Mouse (Mus musculus) kidney, adult 18-20 months (tissue): Measurements from ENCODE around the gene Zswim5.

Experiments used
- DNase-seq: peaks from one replicate; pipeline ENCODE4 v3.0.0; 2021

The Zswim5 gene

GRCm38 (mm10) chr4:116928006-116928651 lies 51.0 kb downstream of the Zswim5 start:
- no peak for DNase-seq

GRCm38 (mm10) chr4:116939585-116939984 lies 62.4 kb downstream of the Zswim5 start:
- no peak for DNase-seq

- no peak for DNase-seq
Measured at GRCm38 (mm10) chr4:116942695-116943094, 65.5 kb downstream of the Zswim5 start.

- no peak for DNase-seq
Measured at GRCm38 (mm10) chr4:116944055-116944454, 66.9 kb downstream of the Zswim5 start.

GRCm38 (mm10) chr4:116951642-116952041 lies 74.5 kb downstream of the Zswim5 start:
- DNase-seq = peak; percentile 16

GRCm38 (mm10) chr4:116954951-116955350 lies 77.8 kb downstream of the Zswim5 start:
- DNase-seq = no peak

GRCm38 (mm10) chr4:116976503-116976902 lies 99.3 kb downstream of the Zswim5 start:
- no peak for DNase-seq

GRCm38 (mm10) chr4:116985681-116986080 lies 108.5 kb downstream of the Zswim5 start:
- no peak for DNase-seq

- peak; percentile 75 for DNase-seq
Measured at GRCm38 (mm10) chr4:116986400-116987121, 109.4 kb downstream of the Zswim5 start.

GRCm38 (mm10) chr4:116987122-116987456 lies 109.9 kb downstream of the Zswim5 start:
- DNase-seq = no peak

GRCm38 (mm10) chr4:116989731-116990130 lies 112.6 kb downstream of the Zswim5 start:
- no peak for DNase-seq

- peak; percentile 88 for DNase-seq
Measured at GRCm38 (mm10) chr4:116991366-116991765, 114.2 kb downstream of the Zswim5 start.

GRCm38 (mm10) chr4:116993672-116994621 lies 116.8 kb downstream of the Zswim5 start, which contains the start of gene Urod:
Gene Urod, minus strand, starts transcription at chr4:116994413.
- peak; percentile 97 for DNase-seq

GRCm38 (mm10) chr4:116995131-116995797 lies 118.1 kb downstream of the Zswim5 start, which contains the start of gene Hectd3:
Gene Hectd3, plus strand, starts transcription at chr4:116995317.
- peak; percentile 76 for DNase-seq

GRCm38 (mm10) chr4:116995798-116996135 lies 118.6 kb downstream of the Zswim5 start:
- peak; percentile 80 for DNase-seq

- DNase-seq = no peak
Measured at GRCm38 (mm10) chr4:116999513-117000154, 122.5 kb downstream of the Zswim5 start.

GRCm38 (mm10) chr4:117001957-117002356 lies 124.8 kb downstream of the Zswim5 start:
- no peak for DNase-seq

GRCm38 (mm10) chr4:117002543-117003521 lies 125.7 kb downstream of the Zswim5 start:
- DNase-seq = peak; percentile 66

- DNase-seq = no peak
Measured at GRCm38 (mm10) chr4:117004649-117005048, 127.5 kb downstream of the Zswim5 start.

GRCm38 (mm10) chr4:117005611-117006400 lies 128.6 kb downstream of the Zswim5 start:
- DNase-seq = no peak
